Mouse (Mus musculus) layer of hippocampus, adult 9-11 months (tissue): ENCODE data around the gene Dbndd2.

Experiments
- DNase-seq: peaks from one replicate; pipeline ENCODE4 v3.0.0; 2022

Dbndd2 gene

GRCm38 (mm10) chr2:164454846-164455245 is 31.1 kb upstream of the Dbndd2 start:
- peak; percentile 81 for DNase-seq

GRCm38 (mm10) chr2:164455421-164456190 is 30.3 kb upstream of the Dbndd2 start:
- DNase-seq = no peak

- no peak for DNase-seq
These were observed 29.5 kb upstream of the Dbndd2 start for GRCm38 (mm10) chr2:164456413-164456812.

DNA sequence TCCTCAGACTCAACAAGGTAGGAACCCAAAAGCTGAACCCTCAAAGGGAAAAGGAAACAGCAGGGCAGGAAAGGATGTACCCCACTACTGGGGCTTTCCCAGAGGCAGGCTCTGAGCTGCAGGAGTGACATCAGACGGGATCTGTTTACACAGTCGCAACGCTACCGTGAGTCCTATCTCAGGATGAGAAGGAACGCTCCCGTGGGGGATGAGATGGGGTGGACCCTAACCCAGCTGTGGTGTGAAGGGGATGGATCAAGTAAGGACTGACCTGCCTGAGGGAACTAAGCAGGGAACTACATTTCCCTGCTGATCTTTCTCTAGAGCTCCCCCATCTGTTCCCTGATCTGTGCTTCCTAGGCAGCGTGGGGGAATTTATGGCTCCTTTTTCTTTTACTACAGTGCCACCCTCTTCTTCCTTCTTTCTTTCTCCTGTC is 29.0 kb upstream of the Dbndd2 start, which contains the start of gene Sys1:
Gene Sys1 (plus strand): TSS at position 101 of the 437 bp plus-strand sequence.
- peak; percentile 40 for DNase-seq

GRCm38 (mm10) chr2:164457942-164458341 is 28.0 kb upstream of the Dbndd2 start:
- no peak for DNase-seq

- DNase-seq = no peak
These were observed 27.4 kb upstream of the Dbndd2 start for GRCm38 (mm10) chr2:164458535-164458934.

DNA sequence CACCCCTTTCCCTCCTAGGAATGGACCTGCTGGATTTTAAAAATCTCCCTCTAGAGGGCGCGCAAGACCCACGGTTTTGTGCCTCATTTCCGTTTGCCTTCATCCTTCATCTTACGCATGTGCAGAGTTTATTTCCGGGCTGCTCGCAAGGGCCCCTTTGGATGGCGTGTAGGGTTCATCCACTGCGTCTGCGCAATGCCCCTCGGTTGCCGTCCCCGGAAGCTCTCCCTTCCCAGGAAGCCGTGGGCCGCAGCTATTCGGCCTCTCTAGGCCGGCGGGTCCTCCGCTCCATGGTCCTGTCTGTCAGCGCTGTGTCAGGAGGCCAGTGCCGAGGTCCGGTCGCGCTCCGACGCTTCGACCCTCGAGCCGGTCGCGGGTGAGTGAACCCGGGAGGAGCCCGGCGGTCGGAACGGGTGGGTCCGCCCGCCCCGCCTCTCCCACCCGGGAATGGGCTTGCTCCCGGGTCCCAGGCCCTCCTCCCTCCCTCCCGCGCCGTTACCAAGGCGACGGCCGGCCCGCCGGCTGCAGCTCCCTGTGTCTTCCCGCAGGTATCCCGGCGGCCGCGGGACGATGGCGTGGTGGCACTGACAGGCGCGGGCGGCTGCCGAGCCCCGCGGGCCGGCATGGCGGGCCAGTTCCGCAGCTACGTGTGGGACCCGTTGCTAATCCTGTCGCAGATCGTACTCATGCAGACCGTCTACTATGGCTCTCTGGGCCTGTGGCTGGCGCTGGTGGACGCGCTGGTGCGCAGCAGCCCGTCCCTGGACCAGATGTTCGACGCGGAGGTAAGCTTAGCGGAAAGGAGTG is 25.0 kb upstream of the Dbndd2 start, which contains the start of gene Gm20458:
Gene Gm20458 (plus strand): TSS at position 223 of the 807 bp plus-strand sequence.
- peak; percentile 98 for DNase-seq

DNA sequence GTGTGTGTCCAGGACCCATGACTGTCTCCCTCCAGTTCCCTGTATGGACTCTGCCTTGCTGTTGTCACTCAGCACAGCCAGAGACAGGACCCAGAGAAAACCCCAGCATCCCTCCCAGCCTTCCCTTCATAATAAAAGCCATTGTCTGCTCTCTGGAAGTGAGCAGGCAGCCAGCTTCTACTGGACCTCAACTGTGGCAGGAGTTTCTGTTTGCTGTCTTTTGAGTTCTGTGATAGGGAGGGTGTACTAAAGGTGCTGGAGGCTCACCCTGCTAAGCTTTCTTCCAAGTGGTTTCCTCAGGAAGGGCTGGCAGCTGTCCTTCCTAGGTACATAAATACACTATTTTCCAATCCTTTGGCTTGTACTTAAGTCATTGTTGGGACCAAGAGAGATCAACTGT is 20.7 kb upstream of the Dbndd2 start:
- DNase-seq = no peak

DNA sequence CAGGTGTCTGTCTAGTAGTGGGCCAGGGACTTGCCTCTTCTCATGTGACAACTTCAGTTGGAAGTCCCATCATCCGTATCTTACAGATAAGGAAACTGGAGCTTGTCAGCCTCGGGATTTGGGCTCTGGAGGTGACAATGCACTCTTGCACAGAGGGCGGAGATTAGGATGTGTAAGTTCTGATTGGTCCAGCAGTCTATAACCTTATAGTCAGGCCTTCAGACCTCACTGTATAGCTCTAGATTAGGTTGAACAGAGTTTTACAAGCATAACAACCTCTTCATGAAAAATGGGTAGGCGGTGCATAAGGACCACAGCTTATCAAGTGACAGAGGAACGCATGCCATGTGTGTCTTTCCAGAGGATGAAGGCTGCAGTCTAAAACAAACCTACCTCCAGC is 19.1 kb upstream of the Dbndd2 start:
- DNase-seq = no peak

DNA sequence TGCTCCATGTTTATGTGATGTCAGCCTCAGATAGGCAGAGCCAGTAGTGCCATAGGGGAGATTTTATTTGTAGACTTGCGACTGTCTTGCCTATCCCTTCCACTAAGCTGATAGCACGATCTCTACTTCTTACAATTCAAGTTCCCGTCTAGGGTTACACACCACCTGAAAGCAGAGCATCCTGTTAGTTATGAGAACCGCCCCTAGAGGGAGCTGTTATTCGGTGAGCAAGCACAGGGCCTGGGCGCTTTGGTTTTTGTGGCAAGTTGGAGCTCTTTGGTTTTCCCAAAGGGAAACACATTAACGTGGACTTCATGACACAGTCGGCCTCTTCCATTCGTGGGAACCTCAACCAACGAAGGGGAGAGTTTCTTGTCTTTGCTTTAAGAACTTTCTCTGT is 15.7 kb upstream of the Dbndd2 start:
- peak; percentile 54 for DNase-seq

DNA sequence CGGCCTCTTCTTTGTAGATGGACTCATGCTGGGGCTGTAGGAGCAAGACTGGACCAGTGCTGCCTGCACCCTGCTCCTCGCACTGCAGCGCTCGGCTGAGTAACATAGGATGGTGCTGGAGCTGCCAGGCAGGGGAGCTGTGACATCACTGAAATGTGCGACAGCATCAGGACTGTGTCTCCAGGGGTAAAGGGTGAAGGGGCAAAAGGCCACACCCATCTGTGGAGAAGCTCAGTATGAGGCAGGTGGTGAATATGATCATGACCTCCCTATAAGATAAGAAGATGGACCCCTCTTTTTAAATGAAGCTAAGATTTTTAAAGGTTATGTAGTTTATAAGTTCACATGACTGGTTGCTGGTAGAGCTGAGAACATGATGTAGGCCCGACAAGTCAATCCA is 12.3 kb upstream of the Dbndd2 start, which contains the start of gene Trp53tg5:
Gene Trp53tg5 (minus strand): TSS at position 101 of the 400 bp plus-strand sequence.
- DNase-seq = no peak

DNA sequence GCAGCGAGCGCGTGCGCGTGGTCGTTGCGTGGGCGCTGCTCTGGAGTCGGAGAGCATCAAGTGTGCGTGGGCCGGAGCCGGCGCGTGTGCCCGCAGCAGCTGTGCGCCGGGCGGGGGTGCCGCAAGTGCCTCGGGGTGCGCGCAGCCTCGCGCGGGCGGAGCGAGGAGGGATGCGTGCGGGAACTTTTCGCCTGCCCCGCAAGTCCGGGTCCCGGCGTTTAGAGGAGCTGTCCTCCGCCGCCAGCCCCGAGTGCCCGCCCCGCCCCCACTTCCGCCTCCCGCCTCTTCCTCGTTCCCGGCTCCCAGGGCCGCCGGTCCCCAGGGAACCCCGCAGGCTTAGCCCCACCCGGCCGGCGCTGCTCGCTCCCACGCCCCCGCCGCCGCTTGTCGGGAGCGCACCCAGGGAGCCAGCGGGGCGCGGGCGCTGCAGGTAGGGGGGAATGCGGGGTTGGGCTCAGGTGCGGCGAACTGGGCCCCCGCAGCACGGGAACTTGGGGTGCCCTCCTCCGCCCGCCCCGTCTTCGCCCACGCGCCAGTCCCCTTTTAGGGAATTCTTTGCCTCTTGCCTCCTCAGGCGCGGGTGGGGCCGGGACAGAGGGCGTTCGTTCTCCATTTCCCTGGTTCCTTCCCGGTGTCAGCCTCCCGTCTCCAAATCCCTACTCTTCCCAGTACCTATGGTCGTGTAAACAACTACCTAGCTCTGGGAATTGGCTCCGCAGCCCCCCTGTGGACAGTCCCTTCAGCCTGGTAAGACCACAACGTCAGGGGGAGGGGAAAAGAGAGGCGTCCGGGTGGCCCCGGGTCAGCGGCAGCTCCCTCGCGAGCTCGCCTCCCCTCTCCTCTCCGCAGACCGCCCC is 580 bp downstream of the Dbndd2 start:
- DNase-seq = peak; percentile 89

GRCm38 (mm10) chr2:164487115-164487527 is 1.2 kb downstream of the Dbndd2 start:
- DNase-seq = peak; percentile 19

DNA sequence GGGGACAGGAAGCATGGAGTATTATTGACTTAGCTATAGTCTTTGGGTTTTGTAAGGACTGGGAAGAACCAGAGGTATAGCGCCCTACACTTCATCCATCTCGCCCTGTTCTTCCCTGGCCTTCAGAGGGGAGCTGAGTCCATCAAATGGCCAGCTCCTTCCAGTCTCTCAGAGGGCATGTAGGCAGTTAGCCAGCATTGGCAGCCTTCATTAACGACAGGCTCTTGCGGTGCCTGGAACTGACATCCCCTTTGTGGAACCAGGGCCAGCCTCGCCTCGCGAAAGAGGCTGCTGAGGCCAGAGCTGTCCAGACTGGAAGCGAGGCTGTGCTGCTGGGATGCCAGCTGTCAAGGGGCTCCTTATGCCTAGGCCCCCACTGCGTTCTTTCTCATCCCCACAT is 1.9 kb downstream of the Dbndd2 start:
- peak; percentile 87 for DNase-seq

GRCm38 (mm10) chr2:164494126-164494525 is 8.2 kb downstream of the Dbndd2 start:
- DNase-seq = peak; percentile 52

- no peak for DNase-seq
These were observed 10.4 kb downstream of the Dbndd2 start for GRCm38 (mm10) chr2:164496331-164496730.

DNA sequence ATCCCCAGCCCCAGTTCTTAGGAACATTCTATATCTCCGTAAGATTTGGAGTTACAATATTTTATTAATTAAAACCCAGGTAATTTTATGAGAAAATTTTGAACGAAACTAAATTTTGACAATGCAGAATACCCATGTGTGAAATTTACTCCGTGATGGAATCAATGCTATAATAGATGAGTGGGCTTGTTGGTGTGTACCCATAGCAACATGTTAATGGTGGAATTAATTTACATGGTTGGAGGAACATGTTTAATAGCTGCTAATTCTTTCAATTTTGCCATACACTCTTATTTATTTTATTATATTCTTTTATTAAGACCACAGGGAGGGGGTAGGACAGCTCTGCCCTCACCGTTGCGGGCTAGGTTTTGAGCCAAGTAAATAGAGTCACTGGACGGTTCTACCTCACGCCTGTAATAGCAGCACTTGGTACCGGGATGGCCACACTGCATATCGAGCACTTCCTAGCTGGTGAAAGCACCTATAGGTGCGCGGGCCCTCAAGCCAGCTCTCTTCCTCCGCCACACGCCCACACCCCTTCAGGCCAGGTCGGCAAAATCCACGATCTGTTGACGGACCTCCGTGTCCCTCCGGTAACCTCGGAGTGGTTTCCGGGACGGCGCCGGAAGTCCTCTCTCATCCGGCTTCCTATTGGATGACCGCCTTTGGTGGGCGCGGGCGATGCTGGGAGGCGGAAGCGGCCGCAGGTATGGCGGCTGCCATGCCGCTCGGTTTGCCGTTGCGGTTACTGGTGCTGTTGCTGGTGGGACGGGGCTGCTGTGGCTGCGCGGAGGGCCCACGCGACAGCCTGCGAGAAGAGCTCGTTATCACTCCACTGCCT is 11.2 kb downstream of the Dbndd2 start, which contains the start of gene Pigt:
Gene Pigt (plus strand): TSS at position 674 of the 844 bp plus-strand sequence.
- DNase-seq = peak; percentile 88

- no peak for DNase-seq
These were observed 11.9 kb downstream of the Dbndd2 start for GRCm38 (mm10) chr2:164497691-164498268.

DNA sequence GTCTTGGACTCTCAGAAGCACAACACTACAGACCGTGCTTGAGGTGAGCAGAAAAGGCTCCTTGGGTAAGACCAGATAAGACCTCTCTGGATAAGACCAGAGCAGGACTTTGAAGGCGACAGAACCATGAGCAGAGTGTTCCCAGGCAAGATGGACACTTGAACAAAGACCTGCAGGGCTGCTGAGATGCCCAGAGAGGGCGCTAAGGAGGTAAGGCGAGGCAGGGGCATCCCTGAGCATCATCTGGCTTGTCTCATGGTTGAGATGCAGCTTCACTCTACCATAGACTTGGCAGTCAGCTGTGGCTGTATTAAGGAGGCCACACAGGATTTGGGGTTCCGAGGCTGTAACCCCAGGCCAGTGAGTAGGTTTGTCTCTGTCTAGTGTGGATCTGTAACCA is 13.4 kb downstream of the Dbndd2 start:
- DNase-seq = no peak

DNA sequence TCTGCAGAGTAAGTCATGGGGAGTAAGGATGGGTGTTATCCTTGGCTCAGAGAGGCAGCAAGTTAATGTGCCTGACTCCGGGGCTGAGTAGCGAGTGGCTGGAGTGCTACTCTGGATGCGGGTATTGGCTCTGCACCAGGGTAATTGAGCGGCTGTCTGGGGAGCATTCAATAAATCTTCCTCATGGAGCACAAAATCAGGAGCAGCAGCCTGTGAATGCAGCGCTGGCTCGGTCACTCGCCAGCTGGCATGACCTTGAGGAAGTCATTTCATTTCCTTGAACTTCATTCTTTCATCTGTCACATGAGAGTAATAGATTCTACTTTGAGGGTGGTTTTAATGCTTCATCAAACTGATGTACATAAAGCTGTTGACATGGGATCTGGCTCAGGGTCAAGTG is 14.6 kb downstream of the Dbndd2 start:
- no peak for DNase-seq

GRCm38 (mm10) chr2:164504919-164505318 is 19.0 kb downstream of the Dbndd2 start:
- DNase-seq = no peak
